Mouse (Mus musculus): ENCODE results near the gene Stac.

Gene Stac

DNA sequence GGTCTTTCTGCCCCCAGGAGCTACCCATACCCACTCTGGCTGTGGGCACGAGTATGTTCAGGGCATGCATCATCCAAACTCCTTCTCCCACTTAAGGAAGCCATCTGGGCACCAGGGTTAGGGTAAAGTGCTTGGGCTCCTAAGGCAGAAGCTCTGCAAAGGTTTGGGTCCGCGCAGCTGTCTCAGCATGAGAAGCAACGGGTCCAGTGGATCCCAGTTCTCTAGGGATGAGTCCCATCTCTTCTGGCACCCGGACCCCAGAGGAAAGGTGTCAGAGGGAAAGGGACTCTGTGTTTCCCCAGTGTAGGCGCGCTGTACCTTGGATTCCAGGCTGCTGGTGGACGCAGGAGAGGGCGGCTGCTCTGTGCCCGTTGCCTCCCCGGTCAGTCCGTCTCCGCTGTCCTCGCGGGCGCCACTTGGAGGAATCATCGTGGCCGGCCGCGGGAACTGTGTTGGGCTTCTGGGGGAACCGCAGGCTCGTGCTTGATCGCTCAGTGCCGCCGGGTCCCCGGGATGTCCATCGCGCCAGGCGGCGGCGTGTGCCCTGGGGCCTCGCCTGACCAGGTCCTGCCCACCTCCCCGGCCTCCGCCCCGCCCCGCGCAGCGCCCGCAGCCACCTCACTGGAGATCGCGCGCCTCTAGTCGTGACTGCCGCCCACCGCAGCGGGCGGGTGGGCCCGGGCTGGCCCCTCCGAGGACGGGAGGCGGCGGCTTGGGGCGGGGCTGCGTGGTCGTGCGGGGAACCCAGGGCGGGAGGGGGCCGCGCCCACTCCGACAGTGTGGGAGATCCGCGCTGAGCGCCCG, at the start of gene Stac:
Gene Stac (minus strand): TSS at position 669 of the 804 bp plus-strand sequence.
- no peak for DNase-seq (ENCODE audit: low read depth, low spot score)

DNA sequence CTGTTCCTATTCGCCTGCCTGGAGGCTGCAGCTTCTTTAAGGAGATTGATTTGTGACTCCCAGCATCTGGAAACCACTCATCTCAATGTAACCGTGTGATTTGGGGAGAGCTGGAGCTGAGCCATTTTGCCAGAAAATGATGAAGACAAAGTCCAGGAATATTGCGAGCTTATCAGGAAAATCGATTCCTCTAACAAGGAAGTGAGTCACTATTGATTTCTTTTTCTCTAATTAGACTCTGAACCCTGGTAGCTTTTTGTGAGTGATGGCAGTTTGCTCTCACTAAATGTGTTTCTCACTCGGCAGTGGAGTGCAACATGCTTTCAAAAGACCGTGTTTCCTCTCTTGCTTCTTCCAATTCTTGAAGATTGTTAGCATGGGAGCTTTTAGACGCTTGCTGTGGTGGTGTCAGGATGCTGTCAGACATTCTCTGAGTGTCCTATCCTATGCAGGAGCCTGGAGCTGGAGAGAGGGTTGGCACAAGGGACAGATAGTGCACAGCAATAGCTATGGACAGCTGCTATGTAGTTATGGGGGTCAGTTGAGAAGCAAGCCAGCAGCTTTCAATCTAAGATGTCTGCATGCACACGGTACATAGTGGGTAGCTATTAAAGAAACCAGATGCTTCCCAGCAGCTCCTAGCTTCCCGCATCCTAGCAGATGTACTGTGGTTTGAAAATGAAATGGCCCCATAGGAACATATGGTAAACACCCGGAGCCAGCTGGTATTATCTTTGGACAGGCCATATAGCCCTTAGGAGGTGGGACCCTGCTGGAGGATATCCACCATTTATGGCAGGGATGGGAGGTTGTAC, 49.5 kb upstream of the Stac start:
- no peak for DNase-seq (ENCODE audit: low read depth, low spot score)

GRCm38 (mm10) chr9:111739026-111739425, 48.9 kb upstream of the Stac start:
- no peak for DNase-seq (ENCODE audit: low read depth, low spot score)

DNA sequence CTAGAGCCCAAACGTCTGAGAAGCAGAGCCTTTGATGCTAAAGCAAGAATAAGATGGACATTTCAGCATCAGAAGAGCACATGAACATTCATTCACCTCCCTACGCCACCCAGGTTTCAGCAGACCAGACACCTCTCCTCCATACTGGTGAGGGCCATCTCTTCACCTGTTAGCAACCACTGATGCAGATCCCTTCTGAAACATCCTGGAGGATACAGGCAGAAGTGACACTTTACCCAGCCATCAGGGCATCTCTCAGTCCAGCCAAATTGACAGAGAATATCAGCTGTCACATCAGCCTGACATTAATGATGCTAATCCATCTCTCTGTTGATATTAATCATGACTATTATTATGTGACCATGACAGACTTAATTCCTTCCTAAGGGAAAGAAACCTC, 47.6 kb upstream of the Stac start:
- no peak for DNase-seq (ENCODE audit: low read depth, low spot score)

GRCm38 (mm10) chr9:111735931-111736330, 45.8 kb upstream of the Stac start:
- DNase-seq (ENCODE audit: low read depth, low spot score): peak; percentile 43

GRCm38 (mm10) chr9:111731939-111732670, 42.0 kb upstream of the Stac start:
- peak; percentile 88 for DNase-seq (ENCODE audit: low read depth, low spot score)

DNA sequence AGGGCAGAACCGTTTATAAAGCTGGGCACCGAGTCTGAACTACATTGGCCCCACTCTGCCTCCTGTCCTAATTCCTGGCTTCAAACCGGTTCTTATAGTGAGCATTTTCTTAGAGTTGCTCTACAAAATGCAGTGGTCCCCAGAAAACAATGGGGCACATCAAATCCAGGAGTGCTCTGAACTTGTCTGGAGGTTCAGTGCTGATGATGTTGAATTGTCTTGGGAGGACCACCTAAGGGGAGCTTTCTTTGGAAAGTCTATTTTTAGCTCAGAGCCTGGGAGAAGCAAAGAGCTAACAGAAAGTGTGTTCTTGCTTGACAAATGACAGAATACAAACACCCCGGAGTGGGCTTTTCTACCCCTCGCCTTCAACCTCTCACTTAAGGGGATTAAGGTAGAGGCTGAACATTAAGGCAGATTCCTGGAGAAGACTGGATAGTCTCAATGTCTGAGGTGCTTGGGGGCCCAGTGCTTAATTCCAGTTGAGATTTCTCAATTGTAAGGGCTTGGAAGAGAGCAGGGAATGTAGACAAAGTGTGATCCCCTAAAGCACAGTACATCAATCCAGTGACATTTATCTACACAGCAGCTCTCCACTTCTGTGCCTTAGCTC, 34.9 kb upstream of the Stac start:
- peak; percentile 96 for DNase-seq (ENCODE audit: low read depth, low spot score)

DNA sequence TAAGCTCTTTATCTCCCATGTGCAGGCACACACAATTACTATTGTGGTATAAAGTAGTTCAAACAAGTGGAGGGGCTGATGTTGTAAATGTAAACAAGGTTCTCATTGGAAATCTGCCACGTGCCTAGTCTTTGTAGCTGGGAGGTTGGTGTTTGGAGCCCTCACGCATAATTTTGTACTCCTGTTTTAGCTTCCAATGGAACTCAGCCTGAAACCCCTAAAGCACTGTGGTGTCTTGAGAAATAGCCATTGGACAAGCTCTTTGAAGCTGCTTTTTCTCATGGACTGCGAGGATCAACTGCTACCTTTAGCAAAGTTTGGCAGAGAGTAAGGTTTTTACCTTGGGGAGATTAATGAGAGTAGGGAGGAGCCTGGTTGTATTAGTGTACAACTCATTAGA, 24.3 kb upstream of the Stac start:
- no peak for DNase-seq (ENCODE audit: low read depth, low spot score)

DNA sequence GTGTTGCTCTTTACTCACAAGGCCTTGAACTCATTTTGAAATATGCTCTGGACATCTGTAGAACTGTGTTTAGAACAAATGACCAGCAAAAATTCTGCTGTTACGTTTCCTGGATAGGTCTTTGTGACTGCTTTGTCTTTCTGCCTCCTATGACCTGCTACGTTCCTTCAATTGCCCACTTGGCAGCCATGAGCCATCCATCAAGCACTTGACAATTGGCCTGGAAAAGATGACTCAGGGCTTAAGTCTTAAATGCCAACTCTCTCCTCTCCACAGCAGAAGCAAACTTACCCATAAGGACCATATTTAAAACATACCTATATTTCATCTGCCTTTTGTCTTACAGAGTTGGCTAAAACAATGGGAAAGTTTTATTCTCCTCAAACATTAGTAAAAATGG, 10.0 kb upstream of the Stac start:
- no peak for DNase-seq (ENCODE audit: low read depth, low spot score)

DNA sequence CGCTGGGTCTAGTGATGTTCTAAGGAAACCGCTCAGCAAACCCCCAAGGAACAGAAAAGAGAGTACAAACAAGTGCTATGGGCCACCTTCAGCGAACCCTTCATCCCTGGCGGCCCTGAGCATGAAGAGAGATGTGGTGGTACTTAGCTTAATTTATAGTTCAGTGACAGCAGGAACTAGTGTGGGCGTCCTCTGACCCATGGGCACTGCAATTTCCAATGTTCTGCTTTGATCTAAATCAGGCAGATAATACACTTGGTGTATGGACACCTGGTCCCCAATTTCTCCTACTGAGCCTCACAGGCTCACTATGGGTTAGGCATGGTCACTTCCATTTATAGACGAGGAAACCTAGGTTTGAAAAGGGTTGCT, 322 bp upstream of the Stac start:
- DNase-seq (ENCODE audit: low read depth, low spot score): peak; percentile 16

GRCm38 (mm10) chr9:111689146-111689545, 1.0 kb downstream of the Stac start:
- no peak for DNase-seq (ENCODE audit: low read depth, low spot score)

DNA sequence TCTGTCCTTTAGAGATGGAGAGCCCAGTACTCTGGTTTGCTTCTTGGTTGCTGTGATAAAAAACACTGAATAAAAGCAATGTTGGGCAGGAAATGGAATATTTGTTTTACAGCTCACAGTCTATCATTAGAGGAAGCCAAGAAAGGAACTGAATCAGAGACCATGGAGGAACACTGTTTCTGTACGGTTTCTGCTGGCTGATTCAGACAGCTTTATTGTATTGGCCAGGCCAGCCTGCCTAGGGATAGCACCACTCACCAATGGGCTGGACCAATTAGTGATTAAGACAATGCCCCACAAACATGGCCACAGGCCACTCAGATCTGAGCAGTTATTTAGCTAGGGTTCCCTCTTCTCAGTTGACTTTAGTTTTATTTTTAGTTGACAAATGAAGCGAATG, 6.0 kb downstream of the Stac start:
- no peak for DNase-seq (ENCODE audit: low read depth, low spot score)

DNA sequence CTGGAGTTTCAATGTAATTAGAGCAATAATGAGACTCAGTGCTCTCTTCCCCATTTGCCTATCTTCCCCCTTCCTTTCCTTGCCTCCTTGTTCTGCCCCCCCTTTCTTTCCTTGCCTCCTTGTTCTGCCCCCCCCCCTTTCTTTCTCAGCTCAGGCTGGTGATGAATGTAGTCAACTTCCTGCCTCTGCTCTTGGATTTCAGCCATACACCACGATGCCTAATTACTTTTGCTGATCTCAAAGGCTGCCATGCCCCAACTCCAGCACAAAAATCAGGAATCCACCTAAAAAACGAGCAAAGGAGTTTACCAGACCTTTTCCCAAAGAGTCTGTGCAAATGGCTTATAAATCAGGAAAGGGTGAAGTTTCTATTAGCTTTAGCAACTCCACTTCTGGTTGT, 10.6 kb downstream of the Stac start:
- DNase-seq (ENCODE audit: low read depth, low spot score): no peak

GRCm38 (mm10) chr9:111669816-111670215, 20.3 kb downstream of the Stac start:
- DNase-seq (ENCODE audit: low read depth, low spot score): no peak

- no peak for DNase-seq (ENCODE audit: low read depth, low spot score)
Observed at GRCm38 (mm10) chr9:111655066-111655465, 35.1 kb downstream of the Stac start.

DNA sequence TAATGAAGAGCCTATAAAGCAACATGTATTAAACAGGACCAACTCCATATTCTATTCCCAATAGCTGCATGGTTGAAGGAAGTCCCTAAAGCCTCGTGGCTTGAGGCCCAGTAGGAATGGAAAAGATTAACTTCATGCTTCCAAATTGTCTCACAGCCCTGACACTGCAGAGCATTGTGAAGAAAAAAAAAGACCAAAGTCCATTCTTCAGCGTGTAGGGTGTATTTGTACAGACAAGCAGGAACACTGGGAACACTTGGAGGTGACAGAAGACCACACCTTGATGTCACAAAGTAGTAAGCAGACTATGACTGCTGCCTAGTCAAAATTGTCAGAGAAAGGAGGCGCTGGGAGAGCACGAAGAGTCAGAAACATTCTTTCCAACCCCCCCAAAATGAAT, 45.9 kb downstream of the Stac start:
- DNase-seq (ENCODE audit: low read depth, low spot score): no peak

DNA sequence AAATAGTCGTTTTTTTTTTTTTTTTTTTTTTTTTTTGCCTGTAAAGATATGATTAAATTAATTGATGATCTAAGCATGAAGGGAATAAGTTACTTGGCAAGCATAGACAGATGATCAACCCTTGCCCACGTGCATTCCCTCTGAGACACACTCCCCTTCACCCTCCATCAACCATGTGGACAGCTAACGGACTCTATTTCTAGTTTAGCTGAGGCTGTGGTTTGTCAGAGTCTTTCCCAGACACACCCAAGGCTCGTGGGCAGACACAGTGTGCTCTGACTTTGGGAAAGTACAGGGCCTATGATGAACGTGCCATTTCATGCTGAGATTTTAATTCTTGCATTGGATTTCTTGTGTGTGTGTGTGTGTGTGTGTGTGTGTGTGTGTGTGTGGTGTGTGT, 46.8 kb downstream of the Stac start:
- no peak for DNase-seq (ENCODE audit: low read depth, low spot score)

DNA sequence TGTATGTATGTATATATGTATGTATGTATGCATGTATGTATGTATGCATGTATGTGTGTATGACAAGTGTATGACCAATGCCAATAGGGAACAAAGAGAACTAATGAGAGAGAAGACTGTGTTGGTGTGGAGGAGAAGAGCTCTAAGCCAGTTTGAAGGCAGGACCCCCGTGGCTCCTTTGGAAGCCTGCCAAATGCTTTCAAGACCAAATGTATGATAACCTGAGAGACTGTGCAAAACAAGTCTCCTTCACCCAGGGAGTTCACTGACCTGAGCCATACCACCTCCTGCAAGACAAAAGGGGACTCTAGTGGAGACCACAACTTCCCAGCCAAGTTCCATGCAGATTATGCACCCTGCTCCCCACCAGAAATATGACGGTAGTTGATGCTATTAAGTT, 52.5 kb downstream of the Stac start:
- DNase-seq (ENCODE audit: low read depth, low spot score): peak; percentile 30

GRCm38 (mm10) chr9:111632833-111633232, 57.3 kb downstream of the Stac start:
- peak; percentile 85 for DNase-seq (ENCODE audit: low read depth, low spot score)

DNA sequence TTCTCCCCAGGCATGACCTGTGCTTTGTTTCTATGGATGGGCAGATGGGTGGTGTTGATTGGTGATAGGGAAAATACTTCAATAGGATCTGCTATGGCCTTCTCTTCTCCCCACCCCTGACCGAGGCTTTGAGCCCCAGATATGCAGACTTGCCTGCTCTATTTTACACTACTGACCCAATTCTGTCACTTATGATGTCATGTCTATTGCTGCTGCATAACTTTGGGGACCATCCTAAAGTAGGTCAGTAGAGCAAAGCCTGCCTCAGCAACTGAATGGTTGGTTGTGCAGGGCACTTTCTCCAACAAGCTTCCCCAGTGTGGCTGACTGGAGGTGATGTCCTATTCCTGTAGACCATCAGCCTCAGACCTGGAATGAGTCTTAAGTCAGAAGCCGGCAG, 69.0 kb downstream of the Stac start:
- DNase-seq (ENCODE audit: low read depth, low spot score): no peak

DNA sequence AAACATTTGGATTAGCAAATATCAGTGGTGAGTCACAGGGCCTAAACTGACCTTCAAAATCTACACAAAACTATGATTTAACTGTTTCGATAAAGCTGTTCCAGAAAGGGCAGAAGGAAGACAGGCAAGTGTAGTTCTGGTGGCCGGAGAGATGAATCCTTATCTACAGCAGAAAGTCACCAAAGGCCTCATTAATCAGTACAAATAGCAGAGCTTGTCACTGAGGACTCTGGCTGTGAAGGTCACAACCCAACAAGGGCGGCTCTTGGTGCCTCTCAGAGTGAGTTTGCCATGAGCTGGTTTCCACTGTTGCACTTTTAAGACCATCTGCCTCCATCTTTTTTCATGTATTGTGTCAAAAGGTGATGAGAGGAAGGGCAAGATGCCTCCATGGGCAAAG, 78.8 kb downstream of the Stac start:
- no peak for DNase-seq (ENCODE audit: low read depth, low spot score)

GRCm38 (mm10) chr9:111608762-111609161, 81.4 kb downstream of the Stac start:
- no peak for DNase-seq (ENCODE audit: low read depth, low spot score)

All from R1 (cell line).